Mouse (Mus musculus): ENCODE measurements around the gene Tasp1.
A peak's percentile ranks its signal among the peaks of the same experiment; 100 is the strongest.
"Not testable (repeated sequence)": the region's sequence is repeated elsewhere in the genome, so short reads cannot be mapped to it uniquely, and the experiment has no call there.

Gene Tasp1

GRCm38 (mm10) chr2:140058125-140058524 lies 8.5 kb downstream of the Tasp1 start:
- DNase-seq (ENCODE audit: extremely low spot score), result no peak

GRCm38 (mm10) chr2:140051607-140052126 lies 14.9 kb downstream of the Tasp1 start:
- no peak for DNase-seq (ENCODE audit: extremely low spot score)

GRCm38 (mm10) chr2:140042522-140043131 lies 24.0 kb downstream of the Tasp1 start:
- DNase-seq (ENCODE audit: extremely low spot score), result no peak

GRCm38 (mm10) chr2:140042081-140042480 lies 24.5 kb downstream of the Tasp1 start:
- DNase-seq (ENCODE audit: extremely low spot score), result no peak

- no peak for DNase-seq (ENCODE audit: extremely low spot score)
These were observed 29.1 kb downstream of the Tasp1 start for GRCm38 (mm10) chr2:140037459-140037858.

GRCm38 (mm10) chr2:140036854-140037253 lies 29.8 kb downstream of the Tasp1 start:
- DNase-seq (ENCODE audit: extremely low spot score), result no peak

GRCm38 (mm10) chr2:140024937-140025336 lies 41.7 kb downstream of the Tasp1 start:
- DNase-seq (ENCODE audit: extremely low spot score), result no peak

GRCm38 (mm10) chr2:140007406-140007805 lies 59.2 kb downstream of the Tasp1 start:
- no peak for DNase-seq (ENCODE audit: extremely low spot score)

- DNase-seq (ENCODE audit: extremely low spot score), result no peak
These were observed 68.4 kb downstream of the Tasp1 start for GRCm38 (mm10) chr2:139998170-139998569.

GRCm38 (mm10) chr2:139989907-139990306 lies 76.7 kb downstream of the Tasp1 start:
- DNase-seq (ENCODE audit: extremely low spot score), result not testable (repeated sequence)

- no peak for DNase-seq (ENCODE audit: extremely low spot score)
These were observed 99.2 kb downstream of the Tasp1 start for GRCm38 (mm10) chr2:139967451-139967850.

GRCm38 (mm10) chr2:139966288-139966687 lies 100.3 kb downstream of the Tasp1 start:
- peak; percentile 43 for DNase-seq (ENCODE audit: extremely low spot score)

GRCm38 (mm10) chr2:139948843-139949242 lies 117.8 kb downstream of the Tasp1 start:
- no peak for DNase-seq (ENCODE audit: extremely low spot score)

- no peak for DNase-seq (ENCODE audit: extremely low spot score)
These were observed 129.0 kb downstream of the Tasp1 start for GRCm38 (mm10) chr2:139937581-139937980.

- peak; percentile 6 for DNase-seq (ENCODE audit: extremely low spot score)
These were observed 132.0 kb downstream of the Tasp1 start for GRCm38 (mm10) chr2:139934577-139934976.

- no peak for DNase-seq (ENCODE audit: extremely low spot score)
These were observed 132.5 kb downstream of the Tasp1 start for GRCm38 (mm10) chr2:139934033-139934572.

GRCm38 (mm10) chr2:139932211-139932610 lies 134.4 kb downstream of the Tasp1 start:
- DNase-seq (ENCODE audit: extremely low spot score), result no peak

- DNase-seq (ENCODE audit: extremely low spot score), result no peak
These were observed 141.7 kb downstream of the Tasp1 start for GRCm38 (mm10) chr2:139924937-139925336.

- not testable (repeated sequence) for DNase-seq (ENCODE audit: extremely low spot score)
These were observed 145.2 kb downstream of the Tasp1 start for GRCm38 (mm10) chr2:139921395-139921794.

GRCm38 (mm10) chr2:139919757-139920156 lies 146.8 kb downstream of the Tasp1 start:
- DNase-seq (ENCODE audit: extremely low spot score), result no peak

GRCm38 (mm10) chr2:139906441-139907157 lies 160.0 kb downstream of the Tasp1 start:
- no peak for DNase-seq (ENCODE audit: extremely low spot score)

- no peak for DNase-seq (ENCODE audit: extremely low spot score)
These were observed 175.1 kb downstream of the Tasp1 start for GRCm38 (mm10) chr2:139891405-139892089.
